Mouse (Mus musculus) neural tube, embryonic 14.5 days (tissue): ENCODE measurements at regions not wholly inside any gene's neighbourhood (a gene's known extent, or its start where the extent isn't known, plus 50 kb on each side); places are given as distances from the start of the nearest gene placed in this dataset.
A peak's percentile ranks its signal among the peaks of the same experiment; 100 is the strongest.

Experiments used
- ATAC-seq: fragments of 200-750 bp; cut with Nextera tagmentation; 2 replicates; pipeline ENCODE4 v1.8.0; 2017; ENCODE audit warnings: low read depth, mild to moderate bottlenecking, moderate TSS enrichment, moderate library complexity
- H3K27ac ChIP-seq: fragments of 300-500 bp; sonication (generic); 2 replicates; pipeline ENCODE4 v1.5.1; 2014; ENCODE audit warnings: low read depth, mild to moderate bottlenecking, control low read depth, low read length, moderate library complexity, mixed read lengths
- H3K27me3 ChIP-seq: fragments of 300-500 bp; sonication (generic); 2 replicates; pipeline ENCODE4 v1.6.1; 2014; ENCODE audit warnings: low read length; ENCODE audit not compliant: control insufficient read depth, insufficient read depth
- H3K36me3 ChIP-seq: fragments of 300-500 bp; sonication (generic); 2 replicates; pipeline ENCODE4 v1.6.1; 2014; ENCODE audit warnings: low read length, mixed read lengths; ENCODE audit not compliant: control insufficient read depth, insufficient read depth
- H3K4me1 ChIP-seq: fragments of 300-500 bp; sonication (generic); 2 replicates; pipeline ENCODE4 v1.6.1; 2014; ENCODE audit warnings: low read length; ENCODE audit not compliant: control insufficient read depth, insufficient read depth
- H3K4me2 ChIP-seq: fragments of 300-500 bp; sonication (generic); 2 replicates; pipeline ENCODE4 v1.6.1; 2014; ENCODE audit warnings: mild to moderate bottlenecking, low read depth, low read length, control low read depth
- H3K4me3 ChIP-seq: fragments of 300-500 bp; sonication (generic); 2 replicates; pipeline ENCODE4 v1.5.1; 2014; ENCODE audit warnings: low read depth, low read length, control low read depth, mixed read lengths
- H3K9ac ChIP-seq: fragments of 300-500 bp; sonication (generic); replicated peaks from 2 replicates; pipeline ENCODE4 v1.6.1; 2014; ENCODE audit warnings: low read depth, mild to moderate bottlenecking, control low read depth, low read length, mixed read lengths
- H3K9me3 ChIP-seq: fragments of 300-500 bp; sonication (generic); 2 replicates; pipeline ENCODE4 v1.6.1; 2016; ENCODE audit warnings: low read length; ENCODE audit not compliant: control insufficient read depth
- WGBS: fragments of 180-500 bp; shearing (Covaris S2); extraction: QIAGEN DNeasy Blood & Tissue Kit; methylation state at CpG from one replicate; pipeline ENCODE4 v1.1.7; 2014; 5-methylcytosine and 5-hydroxymethylcytosine counted together

DNA sequence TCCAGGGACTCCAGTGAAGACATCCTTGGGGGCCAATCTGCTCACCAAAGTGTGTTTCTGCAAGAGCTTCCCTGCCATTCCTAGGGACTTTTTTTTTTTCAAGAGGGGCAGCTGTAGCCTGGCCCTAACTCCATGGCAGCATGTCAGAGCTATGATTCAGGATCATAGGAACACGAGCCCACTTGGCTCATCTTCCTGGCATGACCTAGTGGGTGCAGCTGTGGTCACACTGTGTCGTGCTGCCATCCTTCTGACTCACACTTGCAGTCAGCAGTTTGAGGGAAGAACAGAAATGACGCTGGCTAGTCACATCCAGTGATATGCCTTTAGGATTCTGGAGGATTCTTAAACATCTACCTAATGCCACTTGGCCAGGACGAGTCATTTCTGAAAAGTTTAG lies 566.5 kb upstream of the Cdh5 start:
- Histone ChIP-seq H3K4me2 (no peak overlapping the region), H3K4me1 (no peaks in the 10 kb centered on the region), H3K9me3 (no peaks in the 10 kb centered on the region), H3K4me3 (no peak overlapping the region), H3K27me3 (no peaks in the 10 kb centered on the region), H3K9ac (no peak overlapping the region), H3K36me3 (no peaks in the 10 kb centered on the region), H3K27ac (no peak overlapping the region)
- no peak for ATAC-seq
- 84% methylated on average over 4 of the region's 4 CpGs for WGBS

DNA sequence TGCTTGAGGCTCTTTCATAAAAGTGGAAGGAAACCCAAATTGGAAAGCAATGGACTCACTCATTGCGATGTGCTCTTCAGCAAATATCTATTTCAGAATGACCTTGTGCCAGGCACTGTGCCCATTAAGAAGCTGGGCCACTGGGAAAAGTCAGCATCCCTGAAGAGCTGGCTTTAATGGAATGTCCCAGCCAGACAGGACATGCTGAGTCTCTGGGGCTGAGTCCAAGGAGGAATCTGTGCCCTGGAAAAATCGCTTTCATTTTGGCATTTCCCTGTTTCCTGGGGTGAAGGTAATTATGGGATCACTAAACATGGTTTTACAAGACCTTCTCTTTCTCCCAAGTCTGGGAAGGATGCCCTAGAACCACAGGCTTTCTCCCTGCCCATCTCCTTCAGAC lies 564.6 kb upstream of the Cdh5 start:
- H3K4me2 ChIP-seq = no peak overlapping the region
- no peak overlapping the region for H3K27ac ChIP-seq
- no peaks in the 10 kb centered on the region for H3K9me3 ChIP-seq
- H3K4me1 ChIP-seq = no peaks in the 10 kb centered on the region
- no peaks in the 10 kb centered on the region for H3K36me3 ChIP-seq
- ATAC-seq = no peak
- WGBS = 81% methylated on average over 2 of the region's 2 CpGs
- H3K9ac ChIP-seq = no peak overlapping the region
- no peaks in the 10 kb centered on the region for H3K27me3 ChIP-seq
- H3K4me3 ChIP-seq = no peak overlapping the region

DNA sequence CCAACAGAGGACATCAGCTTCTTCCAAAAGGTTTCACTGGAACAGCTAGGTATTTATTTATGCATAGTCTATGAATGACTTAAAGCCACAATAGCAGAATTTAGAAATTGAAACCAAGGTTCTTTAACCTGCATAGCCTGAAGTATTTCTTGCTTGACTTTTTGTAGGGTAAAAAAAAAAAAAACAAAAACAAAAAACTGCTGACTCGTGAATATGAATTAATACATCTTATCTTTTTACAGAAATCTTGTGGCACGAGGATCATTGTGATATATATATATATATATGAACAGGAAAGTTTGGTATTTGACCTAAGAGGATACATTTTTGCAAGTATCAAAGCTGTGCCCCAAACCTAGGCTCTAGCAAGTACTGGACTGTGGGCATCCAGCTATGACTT lies 559.5 kb upstream of the Cdh5 start:
- Histone ChIP-seq H3K9me3 (no peaks in the 10 kb centered on the region), H3K36me3 (no peaks in the 10 kb centered on the region), H3K4me2 (no peak overlapping the region), H3K27ac (no peak overlapping the region), H3K4me1 (no peaks in the 10 kb centered on the region), H3K4me3 (no peak overlapping the region), H3K9ac (no peak overlapping the region), H3K27me3 (no peaks in the 10 kb centered on the region)
- WGBS = 79% methylated on average over 2 of the region's 2 CpGs
- ATAC-seq = no peak

DNA sequence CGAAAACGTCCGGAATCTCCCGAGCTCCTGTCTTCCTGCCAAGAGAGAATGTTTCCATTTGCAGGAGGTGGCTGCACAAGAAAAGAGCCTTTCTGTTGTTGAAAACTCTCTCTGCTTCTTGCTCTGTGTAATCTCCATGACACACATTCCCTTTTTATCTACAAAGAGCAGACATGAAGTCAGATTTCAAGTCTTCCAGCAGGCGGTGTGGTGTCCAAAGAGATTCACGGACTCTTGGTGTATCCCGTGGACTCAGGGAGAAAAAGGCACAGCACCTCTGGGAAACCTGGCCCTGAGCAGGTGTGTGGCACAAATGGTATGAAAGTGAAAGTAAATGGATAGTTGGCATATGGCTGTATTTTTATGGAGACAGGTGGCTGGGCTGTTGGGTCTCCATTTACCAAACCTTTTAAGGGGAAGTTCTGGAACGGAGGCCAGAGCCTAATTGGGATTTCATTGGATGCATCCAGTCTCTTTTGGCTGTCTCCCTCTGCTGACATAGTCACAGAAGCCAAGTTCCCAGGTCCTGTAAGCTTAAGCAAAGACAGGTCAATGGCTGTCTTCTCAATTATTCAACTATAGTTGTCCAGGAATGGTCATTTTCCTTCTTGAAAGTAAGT lies 549.4 kb upstream of the Cdh5 start:
- H3K27me3 ChIP-seq = no peaks in the 10 kb centered on the region
- WGBS = 92% methylated on average over 8 of the region's 8 CpGs
- H3K9me3 ChIP-seq = no peaks in the 10 kb centered on the region
- H3K27ac ChIP-seq = no peak overlapping the region
- no peak overlapping the region for H3K4me3 ChIP-seq
- no peak for ATAC-seq
- no peaks in the 10 kb centered on the region for H3K36me3 ChIP-seq
- no peak overlapping the region for H3K9ac ChIP-seq
- H3K4me1 ChIP-seq = no peaks in the 10 kb centered on the region
- no peak overlapping the region for H3K4me2 ChIP-seq

DNA sequence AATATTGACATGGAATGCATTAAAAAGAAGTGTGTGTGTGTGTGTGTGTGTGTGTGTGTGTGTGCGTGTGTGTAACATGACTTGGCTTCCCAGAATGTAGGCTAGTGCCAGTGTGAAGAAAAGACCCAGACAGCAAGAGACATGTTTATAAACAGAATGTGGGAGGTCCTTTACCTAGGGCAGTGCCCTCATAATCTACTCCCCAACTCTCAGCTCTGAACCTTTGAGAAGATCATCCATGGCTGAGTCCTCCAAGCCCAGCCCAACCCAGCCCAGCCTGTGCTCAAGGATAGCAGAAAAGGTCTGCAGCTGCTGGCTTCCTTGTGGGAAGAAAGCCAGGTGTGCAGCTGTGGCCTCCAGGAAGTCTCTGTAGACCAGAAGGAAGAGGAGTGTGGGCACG lies 539.8 kb upstream of the Cdh5 start:
- Histone ChIP-seq H3K9me3 (no peaks in the 10 kb centered on the region), H3K36me3 (no peaks in the 10 kb centered on the region), H3K9ac (no peak overlapping the region), H3K4me1 (no peaks in the 10 kb centered on the region), H3K4me3 (no peak overlapping the region), H3K4me2 (no peak overlapping the region), H3K27ac (no peak overlapping the region), H3K27me3 (no peaks in the 10 kb centered on the region)
- WGBS = 78% methylated on average over 2 of the region's 2 CpGs
- no peak for ATAC-seq

DNA sequence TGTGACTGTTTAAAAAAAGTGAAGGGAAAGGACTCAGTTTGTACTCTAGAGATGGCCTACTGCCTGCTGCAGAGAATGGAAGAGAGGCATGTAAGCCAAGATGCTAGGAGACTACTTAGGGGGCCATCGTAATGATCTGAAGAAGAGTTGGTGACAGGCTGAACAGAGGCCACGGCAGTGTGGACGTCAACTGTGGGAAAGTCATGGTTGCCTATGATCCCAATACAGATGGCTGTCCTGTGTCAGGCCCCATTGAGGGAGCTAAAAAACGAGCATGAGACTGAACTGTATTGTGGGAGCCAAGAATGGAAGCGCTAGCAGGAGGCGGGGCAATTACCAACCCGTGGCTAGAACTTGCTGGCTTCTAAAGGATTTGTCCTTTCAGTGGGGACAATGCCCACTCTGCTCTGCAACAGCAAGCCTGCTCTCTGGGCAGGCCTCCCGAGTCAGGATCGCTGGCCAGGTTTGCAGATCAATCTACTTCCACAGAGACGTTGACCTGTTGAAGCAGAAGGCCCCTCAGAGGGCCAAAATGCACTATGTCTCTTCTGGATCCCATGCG lies 530.5 kb upstream of the Cdh5 start:
- no peaks in the 10 kb centered on the region for H3K9me3 ChIP-seq
- H3K36me3 ChIP-seq = no peaks in the 10 kb centered on the region
- H3K27me3 ChIP-seq = no peaks in the 10 kb centered on the region
- peak; percentile 38; the same call in 1 of the 2 replicates for ATAC-seq
- H3K27ac ChIP-seq = no peak overlapping the region
- H3K4me3 ChIP-seq = no peak overlapping the region
- H3K4me2 ChIP-seq = no peak overlapping the region
- H3K9ac ChIP-seq = no peak overlapping the region
- no peaks in the 10 kb centered on the region for H3K4me1 ChIP-seq
- WGBS = 46% methylated on average over 11 of the region's 11 CpGs

DNA sequence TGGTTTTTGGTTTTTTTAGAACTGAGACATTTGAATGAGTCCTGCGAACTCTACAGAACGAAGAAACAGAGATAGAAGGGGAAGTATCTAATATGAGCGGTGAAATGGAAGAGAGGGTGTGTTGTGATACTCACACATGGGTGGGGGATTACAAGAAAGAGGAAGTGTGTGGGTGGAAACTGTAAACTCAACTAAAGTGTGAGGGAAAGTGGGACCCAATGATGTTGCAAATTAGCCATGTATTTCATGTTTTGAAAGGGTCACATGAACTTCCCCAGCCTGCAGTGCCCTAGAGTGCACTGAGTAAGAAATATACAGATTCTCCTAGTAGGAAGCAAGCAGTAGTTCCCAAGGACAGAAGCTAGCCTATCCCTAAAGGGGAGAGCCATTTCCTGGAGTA lies 524.3 kb upstream of the Cdh5 start:
- Histone ChIP-seq H3K9ac (no peak overlapping the region), H3K4me2 (no peak overlapping the region), H3K27ac (no peak overlapping the region), H3K9me3 (no peaks in the 10 kb centered on the region), H3K4me3 (no peak overlapping the region), H3K4me1 (no peaks in the 10 kb centered on the region), H3K27me3 (no peaks in the 10 kb centered on the region), H3K36me3 (no peaks in the 10 kb centered on the region)
- no peak for ATAC-seq
- 93% methylated on average over 3 of the region's 3 CpGs for WGBS

GRCm38 (mm10) chr8:103578006-103578405 lies 523.4 kb upstream of the Cdh5 start:
- Histone ChIP-seq H3K36me3 (no peaks in the 10 kb centered on the region), H3K4me1 (no peaks in the 10 kb centered on the region), H3K4me3 (no peak overlapping the region), H3K9ac (no peak overlapping the region), H3K27ac (no peak overlapping the region), H3K9me3 (no peaks in the 10 kb centered on the region), H3K27me3 (no peaks in the 10 kb centered on the region), H3K4me2 (no peak overlapping the region)
- WGBS = 82% methylated on average over 6 of the region's 6 CpGs
- ATAC-seq = no peak

DNA sequence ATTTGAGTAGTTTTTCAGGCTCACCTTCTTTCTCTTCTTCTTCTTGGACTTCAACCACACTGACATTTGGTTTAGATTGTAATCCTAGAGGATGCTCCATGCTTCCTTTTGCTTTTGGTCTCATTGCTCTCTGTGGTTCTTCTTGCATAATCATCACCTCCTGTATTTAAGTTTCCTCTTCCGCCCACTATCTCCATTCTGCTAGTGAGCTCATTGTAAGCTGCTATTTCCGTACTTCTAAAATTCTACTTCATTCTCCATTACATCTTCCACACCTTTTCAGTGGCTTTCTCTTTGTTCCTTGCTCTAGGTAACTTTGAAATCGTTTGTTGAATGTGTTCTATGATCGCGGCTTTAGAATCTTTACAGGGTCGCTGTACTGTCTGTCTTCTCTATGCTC lies 493.1 kb upstream of the Cdh5 start:
- no peak for ATAC-seq
- no peak overlapping the region for H3K9ac ChIP-seq
- H3K4me3 ChIP-seq = no peak overlapping the region
- 94% methylated on average over 6 of the region's 6 CpGs for WGBS
- H3K27ac ChIP-seq = no peak overlapping the region
- H3K9me3 ChIP-seq = no peaks in the 10 kb centered on the region
- no peaks in the 10 kb centered on the region for H3K4me1 ChIP-seq
- no peaks in the 10 kb centered on the region for H3K27me3 ChIP-seq
- H3K36me3 ChIP-seq = no peaks in the 10 kb centered on the region
- no peak overlapping the region for H3K4me2 ChIP-seq
